Mouse (Mus musculus) skeletal muscle tissue, adult 2 months (tissue): ENCODE data around the gene Pakap.

Source experiments
- DNase-seq: peaks from one replicate; pipeline ENCODE4 v3.0.0-alpha.2; 2012; ENCODE audit warnings: low read depth, low spot score

Pakap gene

DNA sequence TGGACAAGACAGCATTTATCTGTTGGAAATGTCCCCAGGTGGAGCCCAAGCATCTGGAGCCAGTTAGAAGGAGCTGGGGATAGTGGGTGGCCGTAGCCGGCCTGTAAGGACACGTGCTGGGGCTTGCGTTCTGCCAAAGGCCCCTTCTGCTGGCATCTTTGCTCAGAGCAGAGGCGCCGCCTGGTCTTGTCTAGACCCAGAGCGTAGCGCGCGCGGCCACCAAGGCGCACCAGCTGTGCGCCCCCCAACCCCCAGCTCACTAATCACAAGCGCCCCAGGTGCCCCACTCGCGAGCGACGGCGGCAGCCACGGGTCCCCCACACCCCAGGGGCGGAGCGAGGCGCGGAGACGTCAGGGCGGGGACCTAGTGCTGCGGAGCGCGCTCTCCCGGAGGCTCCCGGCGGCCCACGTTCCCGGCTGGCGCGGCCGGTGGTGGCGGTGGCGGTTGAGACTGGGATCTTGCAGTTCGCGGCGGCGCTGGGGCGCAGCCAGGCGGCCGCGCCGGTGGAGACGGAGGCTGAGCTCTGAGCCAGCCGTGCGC is at the start of gene Pakap:
TSS of gene Pakap (plus strand) at position 514 of the 541 bp plus-strand sequence.
- DNase-seq = no peak

GRCm38 (mm10) chr4:57523456-57523855 is 44.5 kb upstream of the Pakap start:
- DNase-seq = no peak

DNA sequence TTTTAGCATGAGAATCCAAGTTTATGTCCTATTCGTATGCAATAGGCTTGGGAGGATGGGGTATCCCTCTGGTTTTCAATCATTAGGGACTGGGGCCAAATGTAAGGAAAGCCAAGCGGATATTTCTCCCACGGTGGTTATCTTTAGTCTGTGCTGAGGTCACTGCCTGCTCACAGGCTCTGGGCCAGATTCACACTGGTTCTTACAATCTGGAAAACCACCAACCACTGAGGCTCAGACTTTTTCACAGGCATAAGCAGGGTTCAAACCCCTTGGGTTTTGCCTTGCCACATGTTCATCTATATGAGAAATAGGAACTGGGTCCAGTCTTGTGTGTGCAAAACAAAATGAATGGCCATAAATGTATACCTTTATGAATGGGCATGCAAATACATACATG is 43.5 kb upstream of the Pakap start:
- DNase-seq = no peak

DNA sequence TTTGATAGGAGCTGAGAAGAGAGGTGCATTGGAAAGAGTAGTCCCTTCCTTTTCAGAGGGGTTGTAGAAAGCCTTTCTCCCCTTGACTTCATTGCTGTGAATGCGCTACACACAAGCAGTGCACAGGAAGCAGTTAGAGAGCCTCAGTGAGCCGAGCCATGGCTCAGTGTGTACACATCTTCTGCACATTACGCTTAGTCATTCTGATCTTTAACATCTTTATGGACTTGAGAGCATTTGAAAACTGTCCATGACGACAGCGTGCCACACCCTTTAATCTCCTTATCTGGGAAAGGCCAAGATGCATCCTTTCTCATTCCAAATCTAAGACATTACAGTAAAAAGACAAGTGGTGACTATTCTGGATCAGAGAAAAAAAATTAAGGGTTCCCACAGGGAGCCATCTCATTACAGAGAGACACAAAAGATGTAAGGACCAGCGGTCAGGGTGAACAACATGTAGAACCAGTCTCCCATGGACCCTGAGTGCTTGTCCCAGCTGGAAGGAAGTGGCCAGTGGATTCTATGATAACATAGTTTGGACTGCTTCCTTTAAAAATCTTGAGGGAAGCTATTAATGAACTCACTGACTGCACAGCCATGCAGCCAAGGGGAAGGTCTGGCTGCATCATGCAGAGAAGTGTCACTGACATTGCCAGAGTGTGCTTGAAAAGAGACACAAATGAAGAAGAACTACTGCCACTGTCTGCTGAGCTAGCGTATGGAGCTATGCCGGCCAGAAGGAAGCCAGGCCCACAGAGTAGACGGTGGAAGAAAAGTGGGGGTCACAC is 42.6 kb upstream of the Pakap start:
- DNase-seq = no peak

GRCm38 (mm10) chr4:57528296-57528695 is 39.7 kb upstream of the Pakap start:
- no peak for DNase-seq

GRCm38 (mm10) chr4:57533686-57534085 is 34.3 kb upstream of the Pakap start:
- DNase-seq = no peak

- no peak for DNase-seq
Measured at GRCm38 (mm10) chr4:57534232-57534631, 33.7 kb upstream of the Pakap start.

DNA sequence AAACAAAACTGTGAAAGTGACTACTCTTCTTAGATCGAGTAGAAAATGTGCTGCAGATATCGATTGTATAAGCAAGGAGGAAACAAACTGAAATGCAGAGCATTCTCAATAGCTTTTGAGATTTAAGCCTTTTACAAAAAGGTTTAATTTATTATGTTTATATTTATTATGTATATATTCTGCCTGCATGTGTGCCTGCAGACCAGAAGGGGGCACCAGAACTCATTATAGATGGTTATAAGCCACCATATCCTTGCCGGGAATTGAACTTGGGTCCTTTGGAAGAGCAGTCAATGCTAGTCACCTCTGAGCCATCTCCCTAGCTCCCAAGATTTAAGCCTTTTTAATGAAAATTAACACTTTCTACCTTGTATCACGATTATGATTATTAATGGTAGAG is 32.9 kb upstream of the Pakap start:
- no peak for DNase-seq

- no peak for DNase-seq
Measured at GRCm38 (mm10) chr4:57538029-57538688, 29.8 kb upstream of the Pakap start.

GRCm38 (mm10) chr4:57543692-57544256 is 24.2 kb upstream of the Pakap start:
- no peak for DNase-seq

GRCm38 (mm10) chr4:57547785-57548184 is 20.2 kb upstream of the Pakap start:
- DNase-seq = no peak

GRCm38 (mm10) chr4:57550216-57550615 is 17.8 kb upstream of the Pakap start:
- no peak for DNase-seq

- DNase-seq = no peak
Measured at GRCm38 (mm10) chr4:57557102-57557501, 10.9 kb upstream of the Pakap start.

DNA sequence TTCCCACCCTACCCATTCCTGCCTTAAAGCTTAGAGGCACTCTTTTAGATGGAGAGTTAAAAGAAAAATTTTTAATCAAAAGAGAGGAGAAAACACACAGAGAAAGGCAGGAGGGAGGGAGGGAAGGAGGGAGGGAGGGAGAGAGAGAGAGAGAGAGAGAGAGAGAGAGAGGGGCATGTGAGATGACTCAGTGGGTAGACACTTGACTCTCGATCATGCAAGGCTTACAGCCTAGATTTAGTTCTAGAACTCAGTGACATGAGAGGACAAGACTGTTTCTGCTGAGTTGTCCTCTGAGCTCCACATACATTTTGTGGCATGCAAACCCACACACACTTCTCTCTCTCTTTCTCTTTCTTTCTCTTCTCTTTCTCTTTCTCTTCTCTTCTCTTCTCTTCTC is 8.5 kb upstream of the Pakap start:
- DNase-seq = no peak

- no peak for DNase-seq
Measured at GRCm38 (mm10) chr4:57560010-57560409, 8.0 kb upstream of the Pakap start.

DNA sequence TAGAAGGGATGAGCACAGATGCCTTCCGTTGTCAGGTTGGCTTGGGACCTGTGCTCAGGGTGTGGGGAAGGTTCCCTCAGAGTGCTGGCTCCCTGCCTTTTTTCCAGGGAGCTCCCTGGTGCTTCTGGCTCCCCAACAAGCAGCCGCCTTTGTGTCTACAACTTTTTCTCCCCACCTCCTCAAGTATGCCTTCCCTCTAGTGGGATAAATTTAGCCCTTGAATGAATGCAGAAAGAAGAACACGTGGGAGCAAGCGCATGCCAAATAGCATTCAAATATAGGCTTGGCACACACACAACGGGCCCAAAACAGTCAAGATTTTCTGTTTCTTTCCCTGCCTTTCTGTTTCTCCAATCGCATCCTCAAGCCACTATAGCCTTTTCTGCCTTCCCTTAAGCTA is 6.9 kb upstream of the Pakap start:
- DNase-seq = no peak

- no peak for DNase-seq
Measured at GRCm38 (mm10) chr4:57565283-57565682, 2.7 kb upstream of the Pakap start.

GRCm38 (mm10) chr4:57565811-57566210 is 2.2 kb upstream of the Pakap start:
- no peak for DNase-seq

DNA sequence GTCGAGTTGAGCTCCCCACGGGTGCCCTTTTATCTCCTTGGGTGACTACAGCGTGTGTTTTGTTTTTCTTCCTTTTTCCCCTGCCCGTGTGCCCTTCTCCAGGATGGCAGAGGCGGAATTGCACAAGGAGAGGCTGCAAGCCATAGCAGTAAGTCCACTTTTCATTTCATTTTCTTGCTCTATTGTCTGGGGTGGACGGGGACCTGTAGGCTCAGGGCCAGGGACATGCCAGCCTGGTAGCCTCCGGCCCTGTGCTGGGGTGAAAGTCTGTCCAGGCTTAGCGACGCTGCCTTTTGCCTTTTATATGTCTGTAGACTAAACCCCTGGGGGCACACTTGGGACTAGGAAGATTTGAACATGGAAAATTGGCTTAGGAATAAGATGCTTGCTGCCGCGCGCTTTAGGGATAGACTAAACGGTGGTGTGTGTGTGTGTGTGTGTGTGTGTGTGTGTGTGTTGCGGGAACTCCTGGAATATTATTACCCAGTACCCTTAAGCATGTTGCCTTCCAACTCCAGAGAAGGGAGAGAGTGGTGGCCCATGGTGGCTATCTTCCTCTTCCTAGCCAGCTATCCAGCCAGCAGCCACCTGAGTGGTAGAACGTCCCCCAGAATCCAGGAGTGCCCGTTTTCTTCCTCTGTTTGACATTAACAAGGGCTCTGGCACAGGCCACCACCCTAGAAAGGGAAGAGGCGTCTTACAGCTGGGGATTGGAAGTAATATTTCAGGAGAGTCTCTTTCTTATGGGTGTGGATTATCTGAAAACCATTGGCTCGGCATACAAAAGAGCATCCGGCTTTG is 489 bp downstream of the Pakap start:
- no peak for DNase-seq

- no peak for DNase-seq
Measured at GRCm38 (mm10) chr4:57569069-57569355, 1.0 kb downstream of the Pakap start.

GRCm38 (mm10) chr4:57569711-57570110 is 1.7 kb downstream of the Pakap start:
- DNase-seq = no peak

GRCm38 (mm10) chr4:57570229-57570628 is 2.2 kb downstream of the Pakap start:
- DNase-seq = no peak
